Mouse (Mus musculus): ENCODE data around the gene Zswim5. TPM values are rescaled to one million over a fixed set of nuclear protein-coding genes. Genes with fewer than 3 reads are reported as not detected.

Zswim5 gene
- polyA plus RNA-seq, 1 experiment from 2014 or later, result 7.6 TPM

DNA sequence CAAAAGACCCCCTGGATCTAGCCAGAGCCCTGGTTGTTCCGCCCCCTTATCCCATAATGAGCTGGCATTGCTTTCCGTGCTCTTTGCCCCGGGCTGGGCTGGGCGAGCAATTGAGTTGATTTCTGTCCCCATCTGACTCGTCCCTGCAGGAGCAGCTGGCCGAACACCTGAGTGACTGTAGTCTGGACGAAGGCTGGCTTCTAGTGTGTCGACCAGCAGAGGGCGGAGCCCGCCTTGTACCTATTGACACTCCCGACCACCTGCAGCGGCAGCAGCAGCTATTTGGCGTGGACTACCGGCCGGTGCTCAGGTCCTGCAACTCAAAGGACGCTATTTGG, 118.6 kb downstream of the Zswim5 start:
- no peaks in the 10 kb centered on the region for H3K9me3 ChIP-seq
- H3K4me1 ChIP-seq (replicated peaks), result peaks cover 36% of the 10 kb centered on the region
- peak; percentile 37 for DNase-seq (ENCODE audit: low spot score)
- peaks cover 29% of the 10 kb centered on the region for H3K36me3 ChIP-seq
- peaks cover 11% of the 10 kb centered on the region for H3K27me3 ChIP-seq (ENCODE audit: insufficient read depth, poor library complexity, severe bottlenecking)
- peak overlapping the region; percentile 85 for H3K27ac ChIP-seq
- WGBS, result under 1% methylated on average over 16 of the region's 16 CpGs
- peak overlapping the region; percentile 90 for H3K4me3 ChIP-seq

DNA sequence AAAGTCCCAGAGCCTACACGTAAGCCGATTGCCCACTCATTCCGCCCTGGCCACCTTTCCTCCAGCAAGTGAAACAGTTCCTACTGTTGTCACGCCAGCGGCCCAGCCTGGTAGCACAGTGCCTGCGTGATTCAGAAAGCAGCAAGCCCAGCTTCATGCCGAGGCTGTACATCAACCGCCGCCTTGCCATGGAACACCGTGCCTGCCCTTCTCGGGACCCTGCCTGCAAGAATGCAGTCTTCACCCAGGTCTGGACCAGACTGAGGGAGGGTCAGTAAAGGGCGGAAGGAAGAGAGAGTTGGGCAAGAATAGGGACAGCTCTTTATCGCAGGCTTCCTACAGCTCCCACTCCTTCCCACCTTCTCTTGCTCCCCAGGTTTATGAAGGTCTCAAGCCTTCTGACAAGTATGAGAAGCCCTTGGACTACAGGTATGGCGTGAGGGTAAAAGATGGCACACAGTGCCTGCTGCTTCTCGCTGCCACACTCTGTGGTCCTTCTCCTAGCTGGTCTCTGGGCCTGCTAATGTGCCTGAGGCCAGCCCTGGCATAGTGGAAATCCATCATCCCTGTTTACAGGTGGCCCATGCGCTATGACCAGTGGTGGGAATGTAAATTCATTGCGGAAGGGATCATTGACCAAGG, 122.5 kb downstream of the Zswim5 start:
- H3K4me3 ChIP-seq, result no peak overlapping the region
- WGBS, result 93% methylated on average over 17 of the region's 17 CpGs
- no peaks in the 10 kb centered on the region for H3K9me3 ChIP-seq
- H3K27me3 ChIP-seq (ENCODE audit: insufficient read depth, poor library complexity, severe bottlenecking), result peaks cover 23% of the 10 kb centered on the region
- no peak overlapping the region for H3K27ac ChIP-seq
- DNase-seq (ENCODE audit: low spot score), result no peak
- peaks cover 59% of the 10 kb centered on the region for H3K36me3 ChIP-seq
- H3K4me1 ChIP-seq (replicated peaks), result peaks cover 33% of the 10 kb centered on the region

DNA sequence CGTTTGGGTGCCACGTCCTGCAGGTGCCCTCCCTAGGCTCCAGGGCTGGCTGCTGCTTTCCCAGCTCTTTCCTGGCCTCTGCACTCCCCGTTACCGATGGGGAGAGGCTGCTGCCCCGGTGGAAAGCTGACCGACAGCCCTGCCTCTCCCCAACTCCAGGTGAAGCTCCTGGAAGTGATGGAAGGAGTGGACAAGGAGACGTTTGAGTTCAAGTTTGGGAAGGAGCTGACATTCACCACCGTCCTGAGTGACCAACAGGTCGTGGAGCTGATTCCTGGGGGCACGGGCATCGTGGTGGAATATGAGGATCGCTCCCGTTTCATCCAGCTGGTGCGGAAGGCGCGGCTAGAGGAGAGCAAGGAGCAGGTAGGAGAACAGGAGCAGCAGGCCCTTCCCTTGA, 124.8 kb downstream of the Zswim5 start:
- Histone ChIP-seq H3K4me3 (no peak overlapping the region), H3K27me3 (ENCODE audit: insufficient read depth, poor library complexity, severe bottlenecking) (peaks cover 14% of the 10 kb centered on the region), H3K9me3 (no peaks in the 10 kb centered on the region), H3K27ac (no peak overlapping the region), H3K36me3 (peaks cover 60% of the 10 kb centered on the region), H3K4me1 (replicated peaks) (peaks cover 12% of the 10 kb centered on the region)
- no peak for DNase-seq (ENCODE audit: low spot score)
- 90% methylated on average over 16 of the region's 16 CpGs for WGBS

DNA sequence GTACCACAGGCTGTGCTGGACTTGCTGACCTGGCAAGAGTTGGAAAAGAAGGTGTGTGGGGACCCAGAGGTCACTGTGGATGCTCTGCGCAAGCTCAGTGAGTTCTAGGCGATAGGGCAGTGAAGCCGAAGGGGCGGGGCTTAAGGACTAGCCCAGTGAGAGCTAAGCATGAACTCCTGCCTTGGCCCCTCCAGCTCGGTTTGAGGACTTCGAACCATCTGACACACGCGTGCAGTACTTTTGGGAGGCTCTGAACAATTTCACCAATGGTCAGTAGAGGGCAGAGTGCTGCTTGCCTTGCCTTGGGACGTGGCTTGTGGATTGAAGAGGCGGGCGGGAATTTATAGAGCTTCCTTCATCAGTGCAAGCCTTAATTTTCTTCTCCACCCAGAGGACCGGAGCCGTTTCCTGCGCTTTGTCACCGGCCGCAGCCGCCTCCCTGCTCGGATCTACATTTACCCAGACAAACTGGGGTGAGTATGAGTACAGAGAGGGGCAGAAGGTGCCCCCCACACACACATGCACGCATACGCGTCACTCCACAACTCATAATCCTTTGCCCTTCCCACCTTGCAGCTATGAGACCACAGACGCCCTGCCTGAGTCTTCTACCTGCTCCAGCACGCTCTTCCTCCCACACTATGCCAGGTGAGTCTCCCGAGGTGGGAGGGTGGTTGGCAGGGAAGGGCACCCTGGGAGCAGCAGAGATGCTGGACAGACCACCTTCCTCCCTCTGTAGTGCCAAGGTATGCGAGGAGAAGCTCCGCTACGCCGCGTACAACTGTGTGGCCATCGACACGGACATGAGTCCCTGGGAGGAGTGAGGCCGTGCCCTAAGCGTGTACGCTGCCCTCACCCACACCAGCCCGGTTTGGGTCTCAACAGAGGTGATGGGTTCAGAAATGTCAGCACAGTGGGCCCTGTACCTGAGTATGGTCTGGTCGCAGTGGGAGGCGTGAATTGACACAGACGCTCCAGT, 125.7 kb downstream of the Zswim5 start:
- DNase-seq (ENCODE audit: low spot score), result peak; percentile 62
- Histone ChIP-seq H3K4me3 (no peak overlapping the region), H3K27ac (0 out of 2 replicates have a peak overlapping the region, but pooled peaks have one; percentile 54), H3K9me3 (no peaks in the 10 kb centered on the region), H3K4me1 (replicated peaks) (peaks cover 12% of the 10 kb centered on the region), H3K27me3 (ENCODE audit: insufficient read depth, poor library complexity, severe bottlenecking) (peaks cover 12% of the 10 kb centered on the region), H3K36me3 (peaks cover 60% of the 10 kb centered on the region)
- WGBS, result 57% methylated on average over 38 of the region's 38 CpGs

DNA sequence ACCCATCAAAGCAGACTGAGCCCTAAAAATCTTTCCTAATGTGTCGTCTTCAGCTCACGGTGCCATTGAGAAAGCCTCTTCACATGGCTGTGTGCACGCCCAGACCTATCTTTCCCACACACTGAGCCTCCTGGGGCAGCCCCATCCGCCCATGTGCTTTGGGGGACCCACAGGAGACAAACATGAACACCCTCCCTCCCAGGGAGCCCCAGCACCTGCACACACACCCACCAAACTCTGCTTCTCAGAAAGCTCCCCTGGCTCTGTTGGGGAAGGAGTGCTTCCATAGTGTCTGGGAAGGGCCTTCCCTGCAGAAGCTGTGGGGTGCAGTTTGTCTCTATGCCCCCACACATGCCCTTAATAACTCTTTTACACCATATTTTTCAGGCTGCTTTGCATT, 127.5 kb downstream of the Zswim5 start:
- Histone ChIP-seq H3K4me3 (no peak overlapping the region), H3K4me1 (replicated peaks) (peaks cover 12% of the 10 kb centered on the region), H3K9me3 (no peaks in the 10 kb centered on the region), H3K36me3 (peaks cover 43% of the 10 kb centered on the region), H3K27ac (no peak overlapping the region), H3K27me3 (ENCODE audit: insufficient read depth, poor library complexity, severe bottlenecking) (peaks cover 12% of the 10 kb centered on the region)
- no peak for DNase-seq (ENCODE audit: low spot score)
- 88% methylated on average over 4 of the region's 4 CpGs for WGBS

DNA sequence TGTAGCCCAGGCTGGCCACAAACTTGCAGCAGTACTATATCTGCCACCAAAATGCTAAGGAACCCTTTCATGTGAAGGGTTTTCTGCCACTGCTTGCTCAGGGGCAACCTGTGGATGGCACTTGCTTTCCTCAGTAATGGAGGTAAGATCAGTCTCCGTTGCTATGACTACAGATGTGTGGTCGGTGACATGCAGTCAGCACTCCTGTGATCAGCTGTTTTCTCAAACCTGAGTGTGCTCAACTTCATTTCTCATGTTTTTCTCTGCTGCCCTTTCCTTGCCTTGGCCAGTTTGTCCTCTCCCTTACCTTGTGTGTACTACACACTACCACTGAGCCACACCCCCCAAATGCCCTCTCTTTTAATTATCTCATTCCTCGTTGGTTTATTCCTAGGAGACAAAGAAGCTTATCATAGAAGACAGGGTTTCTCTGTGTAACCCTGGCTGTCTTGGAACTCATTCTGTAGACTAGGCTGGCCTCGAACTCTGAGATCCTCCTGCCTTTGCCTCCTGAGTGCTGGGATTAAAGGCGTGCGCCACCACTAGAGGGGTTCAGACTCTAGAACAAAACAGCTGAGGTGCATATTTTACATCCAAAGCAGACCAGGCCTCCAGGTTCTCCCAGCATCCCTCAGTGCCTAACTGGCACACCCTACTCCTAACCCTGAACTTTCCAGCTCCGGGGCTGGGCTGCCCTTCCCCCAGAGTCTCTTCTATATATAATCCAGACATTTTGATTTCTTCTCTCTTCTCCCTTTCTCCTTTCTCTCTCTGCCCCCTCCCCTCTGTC, 128.6 kb downstream of the Zswim5 start:
- WGBS, result 74% methylated on average over 7 of the region's 7 CpGs
- no peak for DNase-seq (ENCODE audit: low spot score)

DNA sequence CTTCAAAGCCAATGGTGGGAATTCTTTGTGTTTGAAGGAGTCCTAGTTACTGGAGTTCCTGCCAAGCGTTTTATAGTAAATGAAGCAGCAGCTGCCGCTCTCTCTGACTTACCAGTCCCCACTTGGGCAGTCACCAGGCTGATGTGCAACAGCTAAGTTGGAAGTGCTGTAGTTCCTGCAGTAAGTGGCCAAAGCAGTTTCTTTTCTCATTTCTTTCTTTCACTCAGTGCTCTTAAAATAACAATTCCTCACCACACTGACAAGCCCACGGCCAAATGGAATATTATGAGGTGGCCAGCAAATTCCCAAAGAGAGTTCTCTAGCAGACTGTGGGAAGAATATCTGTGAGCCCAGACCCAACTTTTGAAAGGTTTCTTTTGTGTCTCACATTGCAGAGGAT, 129.9 kb downstream of the Zswim5 start:
- Histone ChIP-seq H3K27me3 (ENCODE audit: insufficient read depth, poor library complexity, severe bottlenecking) (peaks cover 8% of the 10 kb centered on the region), H3K4me1 (replicated peaks) (peaks cover 12% of the 10 kb centered on the region), H3K9me3 (no peaks in the 10 kb centered on the region), H3K36me3 (peaks cover 23% of the 10 kb centered on the region), H3K4me3 (no peak overlapping the region), H3K27ac (no peak overlapping the region)
- WGBS, result 79% methylated on average over 3 of the region's 3 CpGs
- no peak for DNase-seq (ENCODE audit: low spot score)

More for the DNA sequence above, 128.6 kb downstream of the Zswim5 start:
- peaks cover 12% of the 10 kb centered on the region for H3K4me1 ChIP-seq (replicated peaks)
- H3K27ac ChIP-seq, result no peak overlapping the region
- no peaks in the 10 kb centered on the region for H3K9me3 ChIP-seq
- H3K27me3 ChIP-seq (ENCODE audit: insufficient read depth, poor library complexity, severe bottlenecking), result peaks cover 12% of the 10 kb centered on the region
- no peak overlapping the region for H3K4me3 ChIP-seq
- peaks cover 32% of the 10 kb centered on the region for H3K36me3 ChIP-seq

DNA sequence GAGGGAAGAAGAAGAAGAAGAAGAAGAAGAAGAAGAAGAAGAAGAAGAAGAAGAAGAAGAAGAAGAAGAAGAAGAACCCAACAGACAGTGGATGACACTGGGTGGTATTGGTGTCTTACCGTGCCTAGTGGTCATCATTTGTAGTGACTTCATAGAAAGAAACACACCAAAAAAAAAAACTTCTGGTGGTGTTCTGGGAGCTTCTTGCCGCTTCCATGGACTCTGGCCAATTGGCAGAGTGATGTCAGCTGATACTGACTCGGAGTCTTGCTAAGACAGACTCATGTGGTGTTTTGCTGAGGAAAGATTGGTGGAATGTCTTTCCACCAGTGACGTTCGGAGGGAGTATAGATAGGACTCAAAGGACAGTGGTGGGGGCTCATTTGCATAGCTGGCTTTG, 133.1 kb downstream of the Zswim5 start:
- DNase-seq (ENCODE audit: low spot score), result no peak
- no peaks in the 10 kb centered on the region for H3K36me3 ChIP-seq
- H3K27me3 ChIP-seq (ENCODE audit: insufficient read depth, poor library complexity, severe bottlenecking), result no peaks in the 10 kb centered on the region
- no peaks in the 10 kb centered on the region for H3K4me1 ChIP-seq (replicated peaks)
- H3K27ac ChIP-seq, result no peak overlapping the region
- H3K9me3 ChIP-seq, result no peaks in the 10 kb centered on the region
- WGBS, result 90% methylated on average over 5 of the region's 5 CpGs
- H3K4me3 ChIP-seq, result no peak overlapping the region

DNA sequence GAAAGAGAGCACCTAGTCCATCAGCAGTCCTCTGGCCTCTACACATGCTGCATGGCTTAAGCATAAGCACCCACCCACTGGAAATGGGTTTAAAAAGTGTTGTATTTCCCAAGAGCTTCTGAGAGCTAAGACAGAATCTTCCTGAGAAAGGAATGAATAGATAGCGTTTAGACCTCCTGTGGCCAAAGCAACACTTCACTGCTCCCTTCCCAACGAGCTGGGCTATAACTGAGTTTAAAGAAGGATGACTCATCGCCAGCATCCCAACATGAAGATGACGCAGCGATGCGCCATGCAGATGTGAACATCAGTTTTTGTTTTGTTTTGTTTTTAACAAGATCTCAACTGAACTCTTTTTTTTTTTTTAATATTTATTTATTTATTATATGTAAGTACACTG, 136.4 kb downstream of the Zswim5 start:
- no peak overlapping the region for H3K4me3 ChIP-seq
- H3K9me3 ChIP-seq, result no peaks in the 10 kb centered on the region
- no peaks in the 10 kb centered on the region for H3K27me3 ChIP-seq (ENCODE audit: insufficient read depth, poor library complexity, severe bottlenecking)
- H3K4me1 ChIP-seq (replicated peaks), result no peaks in the 10 kb centered on the region
- no peak for DNase-seq (ENCODE audit: low spot score)
- no peaks in the 10 kb centered on the region for H3K36me3 ChIP-seq
- WGBS, result 86% methylated on average over 6 of the region's 6 CpGs
- H3K27ac ChIP-seq, result no peak overlapping the region

DNA sequence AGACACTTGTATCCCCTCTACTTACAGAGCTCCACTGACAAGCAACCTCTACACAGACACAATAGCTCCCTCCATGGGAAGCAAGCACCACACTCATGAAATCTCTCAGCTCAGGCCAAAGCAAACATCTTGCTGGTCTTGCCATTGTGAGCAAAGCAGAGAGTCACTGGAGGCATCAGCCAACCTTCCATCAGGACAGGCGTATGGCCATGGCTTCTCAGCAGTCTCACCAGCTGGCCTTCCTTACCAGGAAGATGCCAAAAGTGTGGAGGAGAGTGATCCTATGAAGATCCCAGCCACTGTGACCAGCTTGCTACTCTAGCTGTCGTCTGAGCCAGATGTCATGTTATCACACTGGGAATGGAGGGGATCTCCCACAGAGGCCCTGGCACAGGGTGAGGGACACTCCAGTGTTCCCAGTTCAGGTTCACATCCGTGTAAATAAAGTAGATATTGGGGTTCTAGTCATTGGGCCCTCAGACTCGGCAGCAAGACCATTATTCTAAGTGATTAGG, 137.8 kb downstream of the Zswim5 start:
- no peak for DNase-seq (ENCODE audit: low spot score)
- Histone ChIP-seq H3K4me1 (replicated peaks) (peaks cover 3% of the 10 kb centered on the region), H3K9me3 (no peaks in the 10 kb centered on the region), H3K36me3 (no peaks in the 10 kb centered on the region), H3K27me3 (ENCODE audit: insufficient read depth, poor library complexity, severe bottlenecking) (no peaks in the 10 kb centered on the region), H3K27ac (no peak overlapping the region), H3K4me3 (no peak overlapping the region)
- 65% methylated on average over 4 of the region's 4 CpGs for WGBS

DNA sequence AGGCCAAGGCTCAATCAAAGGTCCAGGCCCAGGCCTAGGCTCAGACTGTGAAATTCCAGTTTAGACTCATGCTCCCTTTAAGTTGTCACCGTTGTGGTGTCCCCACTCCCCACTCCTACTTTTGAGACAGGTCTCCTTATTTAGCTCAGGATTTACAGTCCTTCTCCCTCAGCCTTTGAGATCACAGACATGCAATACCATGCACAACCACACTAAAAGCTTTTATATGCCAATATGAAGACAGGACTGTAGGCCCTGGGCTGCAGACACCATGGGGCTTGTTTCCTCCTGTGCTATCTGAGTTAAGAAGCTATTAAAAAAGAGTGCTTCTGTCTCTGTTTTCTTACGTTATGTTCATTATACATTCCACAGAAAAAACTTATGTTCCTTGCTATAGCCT, 140.6 kb downstream of the Zswim5 start:
- Histone ChIP-seq H3K27me3 (ENCODE audit: insufficient read depth, poor library complexity, severe bottlenecking) (no peaks in the 10 kb centered on the region), H3K27ac (no peak overlapping the region), H3K9me3 (no peaks in the 10 kb centered on the region), H3K4me1 (replicated peaks) (peaks cover 11% of the 10 kb centered on the region), H3K4me3 (no peak overlapping the region), H3K36me3 (peaks cover 9% of the 10 kb centered on the region)
- no peak for DNase-seq (ENCODE audit: low spot score)
- WGBS, result 94% methylated on average over 2 of the region's 2 CpGs

DNA sequence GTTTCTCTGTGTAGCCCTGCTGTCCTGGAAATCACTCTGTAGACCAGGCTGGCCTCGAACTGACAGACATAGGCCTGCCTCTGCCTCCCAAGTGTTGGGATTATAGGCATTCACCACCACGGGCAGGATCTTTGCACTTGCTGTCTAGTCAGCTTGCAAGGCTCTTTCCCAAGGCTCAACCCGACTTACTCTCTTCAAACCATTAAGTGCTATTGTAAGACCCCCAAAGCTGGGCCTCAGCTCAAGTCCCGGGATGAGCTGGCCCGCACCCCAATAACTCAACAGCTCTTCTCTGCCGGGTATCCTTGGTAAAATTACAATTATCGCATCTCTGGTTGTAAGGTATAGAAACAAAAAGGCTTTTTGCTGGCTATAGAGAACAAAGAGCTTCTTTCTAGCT, 141.2 kb downstream of the Zswim5 start:
- peaks cover 11% of the 10 kb centered on the region for H3K4me1 ChIP-seq (replicated peaks)
- no peaks in the 10 kb centered on the region for H3K27me3 ChIP-seq (ENCODE audit: insufficient read depth, poor library complexity, severe bottlenecking)
- H3K27ac ChIP-seq, result no peak overlapping the region
- no peak overlapping the region for H3K4me3 ChIP-seq
- 87% methylated on average over 7 of the region's 7 CpGs for WGBS
- no peak for DNase-seq (ENCODE audit: low spot score)
- peaks cover 15% of the 10 kb centered on the region for H3K36me3 ChIP-seq
- no peaks in the 10 kb centered on the region for H3K9me3 ChIP-seq

Measured in hindbrain, embryonic 10.5 days (tissue).